Mouse (Mus musculus): ENCODE measurements at regions not wholly inside any gene's neighbourhood (a gene's known extent, or its start where the extent isn't known, plus 50 kb on each side); places are given as distances from the start of the nearest gene placed in this dataset.

- no peak for DNase-seq
Observed at GRCm38 (mm10) chr14:19665756-19666155, 63.4 kb upstream of the Gm5458 start.

DNA sequence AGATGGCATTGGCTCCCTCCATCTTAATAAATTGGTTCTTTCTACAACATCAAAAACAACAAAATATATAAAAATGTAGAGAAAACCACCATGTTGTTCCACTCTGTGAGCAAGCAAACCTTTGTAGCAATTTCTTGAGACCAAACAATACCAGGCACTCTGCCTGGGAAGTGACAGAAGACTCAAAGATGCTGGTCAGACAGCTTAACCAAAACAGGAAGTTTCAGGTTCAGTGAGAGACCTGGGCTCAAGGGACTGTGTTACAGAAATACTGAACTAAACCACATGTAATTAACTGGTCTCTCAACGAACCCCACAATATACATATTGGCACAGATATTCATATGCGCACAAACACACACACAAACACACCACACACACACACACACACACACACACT, 71.7 kb upstream of the Gm5458 start:
- no peak for DNase-seq

- DNase-seq, result no peak
Observed at GRCm38 (mm10) chr14:19688426-19688825, 62.6 kb upstream of the Nid2 start.

DNA sequence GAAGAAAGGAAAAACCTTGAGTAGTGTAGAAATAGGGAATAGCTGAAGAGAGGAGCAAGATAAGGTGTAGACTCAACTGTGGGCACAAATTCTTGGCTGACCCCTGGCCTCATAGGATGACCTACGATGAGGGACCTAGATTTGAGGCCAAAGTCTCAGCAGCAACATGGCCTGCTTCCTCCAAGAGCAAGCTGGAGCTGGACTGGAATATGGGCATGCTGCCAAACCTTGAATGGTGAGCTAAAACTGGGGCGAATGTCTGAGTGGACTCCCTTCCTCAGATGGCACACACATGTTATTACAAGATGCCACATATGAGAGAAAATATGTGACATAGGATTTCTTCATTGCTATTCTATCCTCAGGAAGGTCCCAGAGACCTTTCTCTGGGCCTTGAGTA, 57.5 kb upstream of the Nid2 start:
- DNase-seq, result no peak

DNA sequence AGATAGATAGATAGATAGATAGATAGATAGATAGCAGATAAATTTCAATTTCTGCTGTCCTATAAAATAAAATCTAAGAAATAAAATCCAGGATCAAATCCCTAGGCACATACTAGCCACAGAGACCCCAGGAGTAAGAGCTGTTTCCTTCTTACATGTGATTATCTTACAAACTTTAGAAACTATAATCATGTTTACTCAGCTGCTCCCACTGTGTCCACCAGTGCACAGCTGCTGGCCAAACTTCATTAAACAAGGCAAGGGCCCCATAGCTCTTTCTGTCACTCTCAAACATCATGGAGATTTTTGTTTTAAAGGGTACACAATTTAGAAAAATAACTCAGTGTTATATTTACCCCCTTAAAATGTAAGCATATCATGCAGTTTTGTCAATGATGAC, 56.8 kb upstream of the Nid2 start:
- DNase-seq, result peak; percentile 23

- DNase-seq, result no peak
Observed at GRCm38 (mm10) chr14:19699497-19699896, 51.6 kb upstream of the Nid2 start.

Data from embryo, embryonic 11 days (tissue).